Mouse (Mus musculus) myocyte (in vitro differentiated cells): ENCODE measurements around the gene Cacng2.

Experiments used
- MYOD1 ChIP-seq, 3 experiments: IDR thresholded peaks; one replicate each; pipeline ENCODE4 v1.6.1; 2011; ENCODE audit warnings: control low read depth in 2 of 3, low read depth in 2 of 3, mild to moderate bottlenecking in 2 of 3, moderate library complexity in 1 of 3; ENCODE audit not compliant: insufficient read length in 2 of 3, control insufficient read depth in 1 of 3
- MYOG ChIP-seq, 3 experiments: IDR thresholded peaks; one replicate each; pipeline ENCODE4 v1.6.1; 2011; ENCODE audit warnings: control low read depth in 2 of 3, low read depth in 2 of 3, mild to moderate bottlenecking in 2 of 3; ENCODE audit not compliant: insufficient read length in 2 of 3, control insufficient read depth in 1 of 3, insufficient read depth in 1 of 3
- POLR2A ChIP-seq: IDR thresholded peaks from one replicate; pipeline ENCODE4 v1.6.1; 2011; ENCODE audit warnings: low read depth, mild to moderate bottlenecking, control low read depth, moderate library complexity; ENCODE audit not compliant: insufficient read length
- POLR2AphosphoS2 ChIP-seq: IDR thresholded peaks from one replicate; pipeline ENCODE4 v1.6.1; 2011; ENCODE audit warnings: low read depth, control low read depth; ENCODE audit not compliant: insufficient read length

DNA sequence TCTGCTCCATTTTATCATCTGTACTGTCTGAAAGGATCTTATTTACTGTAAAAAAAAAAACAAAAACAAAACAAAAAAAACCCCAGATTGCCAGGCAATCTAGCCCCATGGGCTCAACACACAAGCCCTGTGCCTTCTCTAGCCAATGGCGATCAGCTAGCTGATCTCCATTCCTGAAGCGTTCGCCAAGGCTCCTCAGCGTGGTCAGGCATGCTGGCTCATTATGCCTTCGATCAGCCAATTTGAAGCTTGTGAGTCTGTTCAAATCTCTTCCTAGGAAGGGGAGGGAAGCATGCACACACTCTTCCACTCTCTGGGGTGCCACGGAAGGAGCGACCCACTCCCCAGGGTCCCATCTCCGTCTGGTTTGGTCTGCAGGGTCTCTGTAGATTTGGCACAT is 37.5 kb upstream of the Cacng2 start:
- TF ChIP-seq POLR2A (no peak), MYOG (IDR thresholded peaks at IDR 0.05; ENCODE audit: control insufficient read depth in 1 of 3, insufficient read depth in 1 of 3, insufficient read length in 2 of 3, low read depth in 2 of 3) (no peak), MYOD1 (IDR thresholded peaks at IDR 0.05; ENCODE audit: control insufficient read depth in 1 of 3, insufficient read length in 2 of 3, low read depth in 2 of 3) (no peak), POLR2AphosphoS2 (no peak)
